Mouse (Mus musculus) layer of hippocampus, adult 8-10 months (tissue): Measurements from ENCODE around the gene Gm8165. TPM values are rescaled to one million over a fixed set of nuclear protein-coding genes. Genes with fewer than 3 reads are reported as not detected.
"Not testable (repeated sequence)": the region's sequence is repeated elsewhere in the genome, so short reads cannot be mapped to it uniquely, and the experiment has no call there.

Experiments used
- DNase-seq, 2 experiments: peaks; one replicate each; pipeline ENCODE4 v3.0.0; 2022; ENCODE audit warnings: low spot score in 2 of 2
- total RNA-seq, 4 experiments: library from RNA; stranded (reverse); gene quantifications; 2 replicates each; pipeline ENCODE4 v1.2.4; 2022

Gm8165 gene
- not detected for total RNA-seq

DNA sequence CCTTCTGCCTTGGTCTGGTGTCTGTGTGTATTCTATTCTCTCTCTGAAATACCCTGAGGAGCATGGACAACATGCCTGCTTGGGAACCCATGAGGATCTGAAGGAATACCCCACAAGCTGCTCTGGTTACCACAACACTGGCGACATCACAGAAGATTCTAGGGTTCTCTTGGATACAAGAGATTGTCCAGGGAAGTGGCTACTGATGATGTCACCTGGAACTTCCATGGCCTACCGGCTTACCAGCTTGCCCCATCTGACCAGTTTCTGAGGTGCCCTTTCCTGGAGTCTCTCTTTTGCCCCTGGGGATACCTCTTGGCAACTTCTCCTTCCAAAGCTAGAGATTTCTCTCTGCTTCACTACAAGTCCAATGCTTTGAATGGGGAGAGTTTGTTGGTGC, at the start of gene Gm8165:
TSS of gene Gm8165 (minus strand) at position 101 of the 400 bp plus-strand sequence.
- not testable (repeated sequence) for DNase-seq

DNA sequence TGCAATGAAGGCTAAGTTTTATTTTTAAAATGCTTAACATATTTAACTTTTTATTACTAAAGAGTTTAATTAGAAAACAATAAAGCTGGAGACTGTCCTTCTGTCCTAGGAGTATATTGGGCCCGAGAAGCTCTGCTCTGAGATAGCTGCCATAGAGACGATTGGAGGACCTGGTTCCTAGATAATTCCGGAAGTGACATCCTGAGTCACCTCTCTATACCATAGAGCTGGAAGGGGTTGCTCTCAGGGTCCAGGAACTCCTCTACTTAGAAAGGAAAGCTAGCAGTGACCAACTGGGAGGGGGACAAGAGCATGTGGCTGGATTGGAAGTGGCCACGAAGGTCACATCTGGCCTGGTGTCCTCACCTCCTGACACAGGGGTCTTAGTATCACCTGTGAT, 20.6 kb upstream of the Gm8165 start, which contains the start of gene Gm7324:
TSS of gene Gm7324 (plus strand) at position 208 of the 400 bp plus-strand sequence.
- DNase-seq = not testable (repeated sequence)

Other genes starting within 250 kb of the Gm8165 start
- gene Gm5799, start 133.6 kb downstream of the Gm8165 start, total RNA-seq = not detected
- not detected for gene Gm17654, start 98.1 kb downstream of the Gm8165 start, total RNA-seq
- gene Gm10375, start 69.2 kb downstream of the Gm8165 start, total RNA-seq = not detected
- gene Gm7324, start 20.6 kb upstream of the Gm8165 start, total RNA-seq = 1 to 10 TPM in 3 of 4 experiments, under 1 TPM in 1; 0.76 to 3.1 (median 2.0) TPM
- not detected for gene Gm16506, start 50.3 kb upstream of the Gm8165 start, total RNA-seq
- not detected for gene Gm6526, start 70.7 kb upstream of the Gm8165 start, total RNA-seq
- not detected for gene Gm8180, start 107.5 kb upstream of the Gm8165 start, total RNA-seq
- not detected for gene Ear1, start 198.3 kb upstream of the Gm8165 start, total RNA-seq
- gene Ear10, start 246.4 kb upstream of the Gm8165 start, total RNA-seq = not detected
- under 1 TPM in 2 of 4 experiments, not detected in 2; 0.16 to 0.28 TPM for gene Gm8113, start 248.2 kb upstream of the Gm8165 start, total RNA-seq